Mouse (Mus musculus): ENCODE results near the gene Fbxw7. TPM values are rescaled to one million over a fixed set of nuclear protein-coding genes. Genes with fewer than 3 reads are reported as not detected.

The Fbxw7 gene
- polyA plus RNA-seq, 1 experiment from 2014 or later: 12.9 TPM

- H3K27ac ChIP-seq (ENCODE audit: low read length): no peak overlapping the region
- no peak overlapping the region for H3K9ac ChIP-seq (ENCODE audit: low read length)
- H3K4me3 ChIP-seq (replicated peaks; ENCODE audit: low read length): no peak overlapping the region
- no peaks in the 10 kb centered on the region for H3K27me3 ChIP-seq (ENCODE audit: control insufficient read depth, insufficient read depth, low read length)
- no peaks in the 10 kb centered on the region for H3K36me3 ChIP-seq (ENCODE audit: control insufficient read depth, insufficient read depth, low read length)
- H3K4me2 ChIP-seq (ENCODE audit: low read depth, low read length): no peak overlapping the region
- no peak for ATAC-seq (ENCODE audit: insufficient read depth, low FRiP score)
- WGBS: 70% methylated on average over 1 of the region's 1 CpGs
- H3K4me1 ChIP-seq (ENCODE audit: control insufficient read depth, insufficient read depth, low read length): peaks cover 17% of the 10 kb centered on the region
- no peaks in the 10 kb centered on the region for H3K9me3 ChIP-seq (replicated peaks; ENCODE audit: control insufficient read depth, low read length)
Measured at GRCm38 (mm10) chr3:84816951-84817350, 1.9 kb downstream of the Fbxw7 start.

DNA sequence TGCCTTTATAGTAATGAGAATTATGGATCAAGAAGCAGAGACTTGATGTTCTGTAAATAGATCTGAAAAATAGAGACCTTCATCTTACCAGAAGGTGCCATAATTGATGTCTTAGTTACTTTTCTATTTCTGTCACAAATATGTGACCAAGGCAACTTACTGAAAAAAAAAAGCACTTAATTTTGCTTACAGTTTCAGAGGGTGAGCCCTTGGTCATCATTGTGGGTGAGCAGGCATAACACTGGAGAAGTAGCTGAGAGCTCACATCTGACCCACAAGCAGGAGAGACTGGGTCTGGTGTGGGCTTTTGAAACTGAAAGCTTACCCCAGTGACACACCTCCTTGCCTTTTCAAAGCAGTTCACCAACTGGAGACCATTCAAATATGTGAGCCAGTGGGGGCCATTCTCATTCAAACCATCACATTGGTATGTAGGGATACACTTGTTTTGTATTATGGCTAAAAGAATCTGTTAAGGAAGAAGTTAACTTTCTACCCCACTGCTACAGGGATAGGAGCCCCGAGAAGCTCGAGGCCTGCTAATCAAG, 5.7 kb downstream of the Fbxw7 start:
- Histone ChIP-seq H3K9ac (ENCODE audit: low read length) (no peak overlapping the region), H3K4me1 (ENCODE audit: control insufficient read depth, insufficient read depth, low read length) (peaks cover 8% of the 10 kb centered on the region; the same call in 1 of the 2 replicates), H3K4me3 (replicated peaks; ENCODE audit: low read length) (no peak overlapping the region), H3K27me3 (ENCODE audit: control insufficient read depth, insufficient read depth, low read length) (no peaks in the 10 kb centered on the region), H3K9me3 (replicated peaks; ENCODE audit: control insufficient read depth, low read length) (no peaks in the 10 kb centered on the region), H3K36me3 (ENCODE audit: control insufficient read depth, insufficient read depth, low read length) (no peaks in the 10 kb centered on the region), H3K27ac (ENCODE audit: low read length) (no peak overlapping the region), H3K4me2 (ENCODE audit: low read depth, low read length) (no peak overlapping the region)
- WGBS: 61% methylated on average over 2 of the region's 2 CpGs
- ATAC-seq (ENCODE audit: insufficient read depth, low FRiP score): no peak

- Histone ChIP-seq H3K4me3 (replicated peaks; ENCODE audit: low read length) (no peak overlapping the region), H3K27ac (ENCODE audit: low read length) (no peak overlapping the region), H3K27me3 (ENCODE audit: control insufficient read depth, insufficient read depth, low read length) (no peaks in the 10 kb centered on the region), H3K9ac (ENCODE audit: low read length) (no peak overlapping the region), H3K36me3 (ENCODE audit: control insufficient read depth, insufficient read depth, low read length) (no peaks in the 10 kb centered on the region), H3K4me1 (ENCODE audit: control insufficient read depth, insufficient read depth, low read length) (0 out of 2 replicates have a peak, but pooled peaks cover 3% of the 10 kb centered on the region), H3K4me2 (ENCODE audit: low read depth, low read length) (no peak overlapping the region), H3K9me3 (replicated peaks; ENCODE audit: control insufficient read depth, low read length) (no peaks in the 10 kb centered on the region)
- WGBS: 34% methylated on average over 5 of the region's 5 CpGs
- ATAC-seq (ENCODE audit: insufficient read depth, low FRiP score): no peak
Measured at GRCm38 (mm10) chr3:84825990-84826389, 10.9 kb downstream of the Fbxw7 start.

DNA sequence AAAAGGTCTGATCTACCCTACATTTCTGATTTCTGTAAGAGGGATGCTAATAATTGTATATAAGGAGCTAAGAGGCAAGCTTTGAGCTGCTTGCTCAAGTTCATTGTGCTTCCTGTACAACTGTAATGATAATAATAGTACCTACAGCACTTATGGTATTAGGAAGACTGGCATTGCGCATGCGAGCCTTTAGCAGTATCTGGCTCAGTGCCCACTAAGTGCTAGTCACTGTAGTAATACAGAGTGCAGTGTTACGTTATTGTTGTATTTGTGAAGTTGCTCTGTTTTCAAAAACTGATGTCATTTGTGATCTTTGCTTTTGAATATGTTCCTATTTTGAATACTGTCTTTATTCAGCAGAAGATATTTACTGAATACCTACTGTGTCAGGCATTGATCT, 11.3 kb downstream of the Fbxw7 start:
- no peak overlapping the region for H3K4me3 ChIP-seq (replicated peaks; ENCODE audit: low read length)
- H3K27ac ChIP-seq (ENCODE audit: low read length): no peak overlapping the region
- H3K27me3 ChIP-seq (ENCODE audit: control insufficient read depth, insufficient read depth, low read length): no peaks in the 10 kb centered on the region
- no peaks in the 10 kb centered on the region for H3K36me3 ChIP-seq (ENCODE audit: control insufficient read depth, insufficient read depth, low read length)
- peak; percentile 62; the same call in 1 of the 2 replicates for ATAC-seq (ENCODE audit: insufficient read depth, low FRiP score)
- H3K9me3 ChIP-seq (replicated peaks; ENCODE audit: control insufficient read depth, low read length): no peaks in the 10 kb centered on the region
- H3K4me2 ChIP-seq (ENCODE audit: low read depth, low read length): no peak overlapping the region
- WGBS: 58% methylated on average over 3 of the region's 3 CpGs
- no peak overlapping the region for H3K9ac ChIP-seq (ENCODE audit: low read length)
- H3K4me1 ChIP-seq (ENCODE audit: control insufficient read depth, insufficient read depth, low read length): 0 out of 2 replicates have a peak, but pooled peaks cover 3% of the 10 kb centered on the region

GRCm38 (mm10) chr3:84826938-84827337, 11.9 kb downstream of the Fbxw7 start:
- H3K36me3 ChIP-seq (ENCODE audit: control insufficient read depth, insufficient read depth, low read length): no peaks in the 10 kb centered on the region
- no peak overlapping the region for H3K4me3 ChIP-seq (replicated peaks; ENCODE audit: low read length)
- no peak for ATAC-seq (ENCODE audit: insufficient read depth, low FRiP score)
- H3K9ac ChIP-seq (ENCODE audit: low read length): no peak overlapping the region
- 73% methylated on average over 3 of the region's 3 CpGs for WGBS
- no peak overlapping the region for H3K4me2 ChIP-seq (ENCODE audit: low read depth, low read length)
- no peak overlapping the region for H3K27ac ChIP-seq (ENCODE audit: low read length)
- H3K4me1 ChIP-seq (ENCODE audit: control insufficient read depth, insufficient read depth, low read length): 0 out of 2 replicates have a peak, but pooled peaks cover 3% of the 10 kb centered on the region
- no peaks in the 10 kb centered on the region for H3K9me3 ChIP-seq (replicated peaks; ENCODE audit: control insufficient read depth, low read length)
- no peaks in the 10 kb centered on the region for H3K27me3 ChIP-seq (ENCODE audit: control insufficient read depth, insufficient read depth, low read length)

DNA sequence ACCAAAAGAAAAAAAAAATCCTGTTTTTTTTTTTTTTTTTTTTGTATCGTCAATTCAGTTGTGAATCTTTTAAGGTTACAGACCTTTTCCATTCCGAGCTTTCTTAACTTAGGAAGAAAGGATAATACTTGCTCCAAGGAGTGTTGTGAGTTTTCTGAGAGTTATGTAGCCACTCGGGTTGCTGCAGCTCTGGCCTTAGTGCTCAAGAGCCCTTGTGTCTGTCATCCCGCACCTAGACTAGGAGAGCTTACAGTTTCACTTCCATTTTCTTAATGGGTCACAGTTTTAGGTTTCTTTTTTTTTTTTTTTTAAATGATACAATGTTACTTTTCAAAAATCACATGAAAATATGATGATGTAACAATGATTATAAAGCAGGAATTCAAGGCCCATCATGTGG, 12.5 kb downstream of the Fbxw7 start:
- 90% methylated on average over 4 of the region's 4 CpGs for WGBS
- no peak for ATAC-seq (ENCODE audit: insufficient read depth, low FRiP score)
- H3K4me3 ChIP-seq (replicated peaks; ENCODE audit: low read length): no peak overlapping the region
- 0 out of 2 replicates have a peak, but pooled peaks cover 3% of the 10 kb centered on the region for H3K4me1 ChIP-seq (ENCODE audit: control insufficient read depth, insufficient read depth, low read length)
- H3K27me3 ChIP-seq (ENCODE audit: control insufficient read depth, insufficient read depth, low read length): no peaks in the 10 kb centered on the region
- H3K27ac ChIP-seq (ENCODE audit: low read length): no peak overlapping the region
- no peak overlapping the region for H3K9ac ChIP-seq (ENCODE audit: low read length)
- no peak overlapping the region for H3K4me2 ChIP-seq (ENCODE audit: low read depth, low read length)
- H3K9me3 ChIP-seq (replicated peaks; ENCODE audit: control insufficient read depth, low read length): no peaks in the 10 kb centered on the region
- no peaks in the 10 kb centered on the region for H3K36me3 ChIP-seq (ENCODE audit: control insufficient read depth, insufficient read depth, low read length)

GRCm38 (mm10) chr3:84829366-84829765, 14.3 kb downstream of the Fbxw7 start:
- no peak overlapping the region for H3K9ac ChIP-seq (ENCODE audit: low read length)
- WGBS: 82% methylated on average over 1 of the region's 1 CpGs
- ATAC-seq (ENCODE audit: insufficient read depth, low FRiP score): no peak

GRCm38 (mm10) chr3:84836029-84836428, 21.0 kb downstream of the Fbxw7 start:
- ATAC-seq (ENCODE audit: insufficient read depth, low FRiP score): no peak
- Histone ChIP-seq H3K4me3 (replicated peaks; ENCODE audit: low read length) (no peak overlapping the region), H3K4me1 (ENCODE audit: control insufficient read depth, insufficient read depth, low read length) (no peaks in the 10 kb centered on the region), H3K27me3 (ENCODE audit: control insufficient read depth, insufficient read depth, low read length) (no peaks in the 10 kb centered on the region), H3K9me3 (replicated peaks; ENCODE audit: control insufficient read depth, low read length) (no peaks in the 10 kb centered on the region), H3K9ac (ENCODE audit: low read length) (no peak overlapping the region), H3K27ac (ENCODE audit: low read length) (no peak overlapping the region), H3K4me2 (ENCODE audit: low read depth, low read length) (no peak overlapping the region), H3K36me3 (ENCODE audit: control insufficient read depth, insufficient read depth, low read length) (no peaks in the 10 kb centered on the region)
- WGBS: 49% methylated on average over 5 of the region's 5 CpGs

More at GRCm38 (mm10) chr3:84829366-84829765, 14.3 kb downstream of the Fbxw7 start:
- Histone ChIP-seq H3K4me1 (ENCODE audit: control insufficient read depth, insufficient read depth, low read length) (0 out of 2 replicates have a peak, but pooled peaks cover 3% of the 10 kb centered on the region), H3K36me3 (ENCODE audit: control insufficient read depth, insufficient read depth, low read length) (no peaks in the 10 kb centered on the region), H3K4me3 (replicated peaks; ENCODE audit: low read length) (no peak overlapping the region), H3K9me3 (replicated peaks; ENCODE audit: control insufficient read depth, low read length) (no peaks in the 10 kb centered on the region), H3K27ac (ENCODE audit: low read length) (no peak overlapping the region), H3K27me3 (ENCODE audit: control insufficient read depth, insufficient read depth, low read length) (no peaks in the 10 kb centered on the region), H3K4me2 (ENCODE audit: low read depth, low read length) (no peak overlapping the region)

GRCm38 (mm10) chr3:84837984-84838383, 22.9 kb downstream of the Fbxw7 start:
- H3K27me3 ChIP-seq (ENCODE audit: control insufficient read depth, insufficient read depth, low read length): no peaks in the 10 kb centered on the region
- no peaks in the 10 kb centered on the region for H3K36me3 ChIP-seq (ENCODE audit: control insufficient read depth, insufficient read depth, low read length)
- ATAC-seq (ENCODE audit: insufficient read depth, low FRiP score): no peak
- H3K27ac ChIP-seq (ENCODE audit: low read length): no peak overlapping the region
- no peaks in the 10 kb centered on the region for H3K9me3 ChIP-seq (replicated peaks; ENCODE audit: control insufficient read depth, low read length)
- H3K4me1 ChIP-seq (ENCODE audit: control insufficient read depth, insufficient read depth, low read length): no peaks in the 10 kb centered on the region
- H3K9ac ChIP-seq (ENCODE audit: low read length): no peak overlapping the region
- no peak overlapping the region for H3K4me3 ChIP-seq (replicated peaks; ENCODE audit: low read length)
- 80% methylated on average over 3 of the region's 3 CpGs for WGBS
- H3K4me2 ChIP-seq (ENCODE audit: low read depth, low read length): no peak overlapping the region

Measured in stomach, embryonic 16.5 days (tissue).